Mouse (Mus musculus): ENCODE data around the gene Tpcn1. TPM values are rescaled to one million over a fixed set of nuclear protein-coding genes. Genes with fewer than 3 reads are reported as not detected.

The Tpcn1 gene
- polyA plus RNA-seq, 1 experiment from 2014 or later = 30.6 TPM

DNA sequence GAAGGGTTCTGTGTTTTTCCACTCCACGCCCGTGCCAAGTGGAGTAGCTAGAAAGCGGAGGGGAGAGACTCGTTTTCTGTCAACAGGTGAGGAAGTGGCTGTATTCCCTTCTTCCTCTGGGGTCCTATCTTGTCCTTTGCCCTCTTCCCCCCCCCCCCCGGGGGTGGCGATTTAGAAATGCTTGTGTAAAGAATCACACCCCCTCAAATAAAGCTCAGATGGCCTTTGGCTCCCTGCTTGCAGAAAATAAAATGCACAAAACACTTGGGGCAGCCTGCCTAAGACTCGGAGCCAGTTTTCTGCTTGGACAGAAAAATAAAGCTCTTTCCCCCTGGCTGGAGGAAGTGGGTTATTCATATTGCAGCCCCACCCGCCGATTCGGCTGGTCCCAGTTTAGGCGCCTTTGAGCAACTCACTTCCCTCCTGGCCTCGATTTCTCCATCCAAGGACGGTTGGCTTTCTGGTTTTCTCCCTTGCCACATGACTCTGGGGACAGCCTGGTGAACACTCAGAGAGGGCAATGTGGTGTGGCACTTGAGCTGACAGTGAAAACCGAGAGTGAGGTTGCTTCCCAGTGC lies 76.7 kb downstream of the Tpcn1 start:
- peak overlapping the region; percentile 62 for H3K4me3 ChIP-seq (ENCODE audit: low read length)
- H3K9ac ChIP-seq (replicated peaks; ENCODE audit: low read length) = peak overlapping the region; percentile 64; the same call in 1 of the 2 replicates
- H3K4me2 ChIP-seq (replicated peaks; ENCODE audit: low read depth, low read length) = peak overlapping the region; percentile 72
- no peaks in the 10 kb centered on the region for H3K36me3 ChIP-seq (ENCODE audit: insufficient read depth, low read length)
- 27% methylated on average over 14 of the region's 14 CpGs for WGBS
- peaks cover 44% of the 10 kb centered on the region for H3K4me1 ChIP-seq (ENCODE audit: insufficient read depth, low read length)
- no peaks in the 10 kb centered on the region for H3K27me3 ChIP-seq (ENCODE audit: insufficient read depth, low read length)
- peaks cover 2% of the 10 kb centered on the region; the same call in 1 of the 2 replicates for H3K9me3 ChIP-seq (ENCODE audit: low read length)
- no peak for ATAC-seq (ENCODE audit: low FRiP score, low TSS enrichment)
- H3K27ac ChIP-seq (ENCODE audit: low read length) = no peak overlapping the region

DNA sequence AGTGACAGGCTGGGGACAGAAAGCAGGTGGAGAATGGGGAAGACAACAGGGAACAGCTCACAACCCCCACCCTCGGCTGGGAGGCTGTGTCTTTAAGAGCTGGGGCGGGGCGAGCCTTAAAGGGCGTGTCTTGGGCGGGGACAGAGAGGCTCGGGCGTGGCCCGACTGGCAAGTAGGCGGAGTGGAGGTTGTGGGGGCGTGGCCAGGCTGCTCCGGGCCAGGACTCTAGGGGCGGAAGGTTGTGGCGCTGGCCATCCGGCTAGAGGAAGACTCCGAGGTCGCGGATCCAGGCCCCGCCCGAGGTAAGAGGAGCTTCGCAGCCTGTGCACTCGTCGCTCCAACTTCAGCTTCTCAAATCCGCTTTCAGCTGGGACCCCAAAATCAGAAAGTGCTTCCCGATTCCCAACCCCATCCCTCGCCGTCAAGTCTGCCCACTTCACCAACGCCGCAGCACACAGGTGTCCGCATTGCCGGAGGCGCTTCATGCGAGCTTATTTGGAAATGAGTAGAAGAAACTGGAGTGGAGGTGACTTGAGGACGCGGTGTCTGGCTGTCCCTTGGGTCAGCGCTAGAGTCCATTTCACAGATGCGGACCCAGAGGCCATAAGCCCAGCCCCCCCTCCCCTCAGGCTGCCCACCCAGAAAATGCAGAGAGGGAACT lies 77.4 kb downstream of the Tpcn1 start, which contains the start of gene Slc8b1:
Slc8b1 (plus strand) TSS at position 187 of the 661 bp plus-strand sequence.
- no peaks in the 10 kb centered on the region for H3K36me3 ChIP-seq (ENCODE audit: insufficient read depth, low read length)
- peaks cover 41% of the 10 kb centered on the region for H3K4me1 ChIP-seq (ENCODE audit: insufficient read depth, low read length)
- peak within 1 kb of the TSS; percentile 62 for H3K4me3 ChIP-seq (ENCODE audit: low read length)
- no peaks in the 10 kb centered on the region for H3K27me3 ChIP-seq (ENCODE audit: insufficient read depth, low read length)
- peaks cover 2% of the 10 kb centered on the region; the same call in 1 of the 2 replicates for H3K9me3 ChIP-seq (ENCODE audit: low read length)
- peak within 1 kb of the TSS; percentile 72 for H3K4me2 ChIP-seq (replicated peaks; ENCODE audit: low read depth, low read length)
- under 1% methylated on average over 36 of the region's 36 CpGs for WGBS
- H3K9ac ChIP-seq (replicated peaks; ENCODE audit: low read length) = peak within 1 kb of the TSS; percentile 64
- peak; percentile 93 for ATAC-seq (ENCODE audit: low FRiP score, low TSS enrichment)
- no peak within 1 kb of the TSS for H3K27ac ChIP-seq (ENCODE audit: low read length)

DNA sequence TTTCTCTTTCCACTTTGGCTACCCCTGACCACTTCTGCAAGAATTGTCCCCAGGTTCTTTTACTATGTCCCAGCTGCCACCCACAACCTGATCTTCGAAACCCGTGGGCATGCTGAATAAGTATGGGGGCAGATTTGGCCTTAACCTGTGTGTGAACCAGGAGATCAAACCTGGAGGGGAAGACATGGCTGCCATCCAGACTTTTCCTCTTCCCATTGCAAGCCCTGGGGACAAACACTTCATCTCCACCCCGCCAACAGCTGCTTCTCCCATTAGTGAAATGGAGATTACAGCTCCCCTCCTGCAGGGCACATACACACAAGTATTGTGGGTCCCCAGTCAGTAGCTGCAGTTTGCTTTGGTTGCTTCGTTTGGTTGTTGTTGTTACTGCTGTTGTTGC lies 81.2 kb downstream of the Tpcn1 start:
- Histone ChIP-seq H3K4me1 (ENCODE audit: insufficient read depth, low read length) (peaks cover 14% of the 10 kb centered on the region), H3K27me3 (ENCODE audit: insufficient read depth, low read length) (no peaks in the 10 kb centered on the region), H3K4me3 (ENCODE audit: low read length) (no peak overlapping the region), H3K9me3 (ENCODE audit: low read length) (peaks cover 2% of the 10 kb centered on the region; the same call in 1 of the 2 replicates), H3K4me2 (replicated peaks; ENCODE audit: low read depth, low read length) (no peak overlapping the region), H3K9ac (replicated peaks; ENCODE audit: low read length) (no peak overlapping the region), H3K27ac (ENCODE audit: low read length) (no peak overlapping the region), H3K36me3 (ENCODE audit: insufficient read depth, low read length) (no peaks in the 10 kb centered on the region)
- WGBS = 57% methylated on average over 4 of the region's 4 CpGs
- ATAC-seq (ENCODE audit: low FRiP score, low TSS enrichment) = no peak

DNA sequence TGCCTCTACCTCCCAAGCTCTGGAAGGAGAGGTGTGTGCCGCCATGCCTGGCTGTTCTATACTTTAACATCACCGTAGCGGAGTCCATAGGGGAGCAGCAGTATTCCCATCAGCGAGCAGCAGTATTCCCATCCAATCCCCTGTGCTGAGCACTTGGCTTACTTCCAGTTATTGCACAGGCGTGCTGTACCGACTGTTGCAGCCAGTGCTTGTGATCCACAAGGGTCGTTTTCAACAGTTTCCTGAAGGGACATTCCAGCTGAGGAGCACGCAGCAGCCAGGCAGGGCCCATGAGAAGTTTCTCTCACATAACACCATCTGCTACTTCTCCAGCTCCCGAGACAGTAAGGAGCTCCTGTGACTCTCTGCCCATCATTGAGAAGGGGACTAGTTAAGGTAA lies 82.0 kb downstream of the Tpcn1 start:
- H3K4me2 ChIP-seq (replicated peaks; ENCODE audit: low read depth, low read length) = no peak overlapping the region
- H3K27ac ChIP-seq (ENCODE audit: low read length) = no peak overlapping the region
- H3K4me1 ChIP-seq (ENCODE audit: insufficient read depth, low read length) = peaks cover 17% of the 10 kb centered on the region
- no peak for ATAC-seq (ENCODE audit: low FRiP score, low TSS enrichment)
- H3K9ac ChIP-seq (replicated peaks; ENCODE audit: low read length) = no peak overlapping the region
- H3K36me3 ChIP-seq (ENCODE audit: insufficient read depth, low read length) = no peaks in the 10 kb centered on the region
- WGBS = 51% methylated on average over 9 of the region's 9 CpGs
- peaks cover 2% of the 10 kb centered on the region; the same call in 1 of the 2 replicates for H3K9me3 ChIP-seq (ENCODE audit: low read length)
- no peak overlapping the region for H3K4me3 ChIP-seq (ENCODE audit: low read length)
- no peaks in the 10 kb centered on the region for H3K27me3 ChIP-seq (ENCODE audit: insufficient read depth, low read length)

DNA sequence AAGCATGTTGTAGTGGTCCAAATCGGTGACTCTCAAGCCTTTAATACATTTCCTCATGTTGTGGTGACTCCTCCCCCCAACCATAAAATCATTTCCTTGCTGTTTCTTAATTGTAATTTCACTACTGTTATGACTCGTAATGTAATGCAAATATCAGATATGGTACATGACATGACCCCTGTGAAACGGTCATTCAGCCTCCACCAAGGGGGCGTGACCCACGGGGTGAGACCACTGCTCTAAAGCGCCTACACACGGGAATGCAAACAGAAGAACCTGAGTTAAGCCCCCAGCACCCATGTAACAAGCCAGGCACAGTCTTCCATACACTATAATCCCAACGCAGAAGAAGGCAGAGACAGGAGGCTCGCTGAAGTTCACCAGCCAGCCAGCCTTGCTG lies 82.7 kb downstream of the Tpcn1 start:
- H3K27me3 ChIP-seq (ENCODE audit: insufficient read depth, low read length) = no peaks in the 10 kb centered on the region
- no peak overlapping the region for H3K27ac ChIP-seq (ENCODE audit: low read length)
- H3K36me3 ChIP-seq (ENCODE audit: insufficient read depth, low read length) = no peaks in the 10 kb centered on the region
- ATAC-seq (ENCODE audit: low FRiP score, low TSS enrichment) = no peak
- 64% methylated on average over 9 of the region's 9 CpGs for WGBS
- no peak overlapping the region for H3K9ac ChIP-seq (replicated peaks; ENCODE audit: low read length)
- peak overlapping the region; percentile 33; the same call in 1 of the 2 replicates for H3K4me2 ChIP-seq (replicated peaks; ENCODE audit: low read depth, low read length)
- peaks cover 2% of the 10 kb centered on the region; the same call in 1 of the 2 replicates for H3K9me3 ChIP-seq (ENCODE audit: low read length)
- H3K4me1 ChIP-seq (ENCODE audit: insufficient read depth, low read length) = peaks cover 15% of the 10 kb centered on the region
- H3K4me3 ChIP-seq (ENCODE audit: low read length) = no peak overlapping the region

DNA sequence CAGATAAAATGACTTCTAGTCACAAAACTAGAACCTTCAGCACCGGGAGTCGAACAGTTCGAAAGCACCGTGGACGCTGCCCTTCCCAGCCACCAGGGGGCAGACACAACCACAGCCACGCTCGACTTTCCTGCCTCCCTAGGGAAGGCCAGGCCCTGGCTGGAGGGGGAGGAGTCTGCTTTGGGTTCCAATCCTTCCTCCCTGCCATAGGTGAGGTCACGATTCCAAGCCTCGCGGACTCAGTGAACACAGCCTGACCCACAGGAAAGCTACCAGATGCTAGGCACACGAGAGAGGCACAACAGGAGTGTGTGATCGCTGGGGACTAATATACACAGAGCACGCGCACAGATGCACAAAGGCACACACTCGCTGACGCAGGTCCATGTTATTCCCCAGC lies 83.1 kb downstream of the Tpcn1 start:
- H3K36me3 ChIP-seq (ENCODE audit: insufficient read depth, low read length) = no peaks in the 10 kb centered on the region
- 19% methylated on average over 16 of the region's 16 CpGs for WGBS
- no peaks in the 10 kb centered on the region for H3K27me3 ChIP-seq (ENCODE audit: insufficient read depth, low read length)
- peak overlapping the region; percentile 33; the same call in 1 of the 2 replicates for H3K4me2 ChIP-seq (replicated peaks; ENCODE audit: low read depth, low read length)
- peak; percentile 29 for ATAC-seq (ENCODE audit: low FRiP score, low TSS enrichment)
- peaks cover 2% of the 10 kb centered on the region; the same call in 1 of the 2 replicates for H3K9me3 ChIP-seq (ENCODE audit: low read length)
- no peak overlapping the region for H3K27ac ChIP-seq (ENCODE audit: low read length)
- H3K4me1 ChIP-seq (ENCODE audit: insufficient read depth, low read length) = peaks cover 15% of the 10 kb centered on the region
- no peak overlapping the region for H3K4me3 ChIP-seq (ENCODE audit: low read length)
- no peak overlapping the region; the same call in 1 of the 2 replicates for H3K9ac ChIP-seq (replicated peaks; ENCODE audit: low read length)

DNA sequence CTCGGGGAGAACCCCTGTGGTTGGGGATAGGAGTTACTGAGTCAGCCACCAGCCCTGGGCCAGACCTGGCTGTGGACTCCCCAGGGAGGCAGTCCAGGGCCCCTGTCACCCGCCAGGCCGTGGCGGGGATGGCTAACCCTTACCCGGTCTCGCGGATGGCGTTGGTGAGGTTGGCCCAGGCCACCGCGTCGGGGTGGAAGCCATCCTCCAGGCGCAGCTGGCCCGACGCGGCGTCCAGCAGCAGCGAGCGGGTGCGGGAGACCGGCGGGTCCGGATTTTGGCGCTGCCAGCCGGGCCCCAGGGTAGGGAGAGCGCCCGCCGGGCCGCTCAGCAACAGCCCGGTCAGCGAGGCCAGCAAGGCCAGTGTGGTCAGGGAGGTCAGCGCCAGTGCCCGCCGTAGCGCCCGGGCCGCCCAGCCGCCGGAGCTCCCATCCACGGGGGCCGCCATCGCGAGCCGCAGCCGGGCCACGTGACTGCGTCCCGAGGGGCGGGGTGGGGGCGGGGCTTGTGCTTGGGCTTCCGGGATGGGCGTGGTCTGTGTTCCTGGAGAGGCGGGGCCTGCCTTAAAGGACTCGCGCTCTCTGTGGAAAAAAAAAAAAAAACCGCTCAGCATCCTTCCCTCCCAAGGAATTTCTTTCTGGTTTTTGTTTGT lies 85.2 kb downstream of the Tpcn1 start, which contains the start of gene Plbd2:
Plbd2 (minus strand) TSS at position 482 of the 652 bp plus-strand sequence.
- 0% methylated on average over 54 of the region's 55 CpGs for WGBS
- peak; percentile 76 for ATAC-seq (ENCODE audit: low FRiP score, low TSS enrichment)
- Histone ChIP-seq H3K9ac (replicated peaks; ENCODE audit: low read length) (peak within 1 kb of the TSS; percentile 87), H3K9me3 (ENCODE audit: low read length) (no peaks in the 10 kb centered on the region), H3K4me2 (replicated peaks; ENCODE audit: low read depth, low read length) (peak within 1 kb of the TSS; percentile 92), H3K4me3 (ENCODE audit: low read length) (peak within 1 kb of the TSS; percentile 79), H3K4me1 (ENCODE audit: insufficient read depth, low read length) (peaks cover 15% of the 10 kb centered on the region), H3K36me3 (ENCODE audit: insufficient read depth, low read length) (no peaks in the 10 kb centered on the region), H3K27ac (ENCODE audit: low read length) (no peak within 1 kb of the TSS), H3K27me3 (ENCODE audit: insufficient read depth, low read length) (no peaks in the 10 kb centered on the region)

DNA sequence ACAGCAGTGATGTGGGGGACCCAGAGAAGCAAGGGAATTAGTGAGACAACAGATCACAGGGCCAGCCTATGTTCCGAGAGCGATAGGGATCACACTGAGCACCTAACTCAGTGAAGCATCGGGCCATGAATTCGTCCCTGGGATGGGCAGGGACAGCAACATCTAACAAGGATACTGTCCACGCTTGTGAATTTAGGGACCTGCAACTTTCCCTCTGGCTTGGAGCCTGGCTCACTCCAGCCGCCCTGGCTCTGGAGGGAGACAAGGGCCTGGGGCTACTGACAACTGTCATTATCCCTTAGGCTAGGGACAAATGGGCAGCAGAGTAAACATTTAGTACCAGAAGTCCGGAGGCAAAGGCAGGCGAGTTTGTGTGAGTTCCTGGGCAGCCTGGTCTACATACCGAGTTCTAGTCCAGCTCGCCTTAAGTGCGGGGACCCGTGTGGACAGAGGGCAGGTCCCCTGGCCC lies 85.8 kb downstream of the Tpcn1 start:
- H3K27ac ChIP-seq (ENCODE audit: low read length) = no peak overlapping the region
- WGBS = 4% methylated on average over 12 of the region's 12 CpGs
- ATAC-seq (ENCODE audit: low FRiP score, low TSS enrichment) = no peak

DNA sequence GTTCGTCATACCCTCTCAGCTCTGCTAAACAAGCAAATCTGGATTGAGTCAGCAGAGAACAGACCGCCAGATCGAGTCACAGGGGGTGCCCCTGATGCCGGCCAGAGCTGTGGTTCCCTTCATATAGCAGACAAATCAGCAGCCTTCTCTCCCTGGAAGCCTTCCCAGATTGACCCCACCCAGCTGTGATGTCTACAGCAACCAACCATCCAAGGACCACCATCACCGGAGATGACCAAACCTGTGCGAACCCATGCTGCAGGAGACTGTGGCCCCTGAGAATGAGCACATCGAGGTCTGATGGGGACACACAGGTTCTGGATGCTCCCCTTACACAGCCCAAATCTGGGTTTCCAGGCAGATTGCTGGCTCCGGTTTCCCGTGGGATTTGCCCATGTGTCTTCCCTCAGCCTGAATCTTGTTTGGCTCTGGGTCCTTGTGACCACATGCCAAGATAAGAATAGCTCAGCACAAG lies 86.3 kb downstream of the Tpcn1 start:
- Histone ChIP-seq H3K9me3 (ENCODE audit: low read length) (no peaks in the 10 kb centered on the region), H3K27me3 (ENCODE audit: insufficient read depth, low read length) (no peaks in the 10 kb centered on the region), H3K4me3 (ENCODE audit: low read length) (peak overlapping the region; percentile 79), H3K4me2 (replicated peaks; ENCODE audit: low read depth, low read length) (peak overlapping the region; percentile 92), H3K9ac (replicated peaks; ENCODE audit: low read length) (peak overlapping the region; percentile 87), H3K27ac (ENCODE audit: low read length) (no peak overlapping the region), H3K36me3 (ENCODE audit: insufficient read depth, low read length) (no peaks in the 10 kb centered on the region), H3K4me1 (ENCODE audit: insufficient read depth, low read length) (peaks cover 15% of the 10 kb centered on the region)
- whole genome bisulfite sequencing = 64% methylated on average over 9 of the region's 9 CpGs
- ATAC-seq (ENCODE audit: low FRiP score, low TSS enrichment) = no peak

More for the DNA sequence above, 85.8 kb downstream of the Tpcn1 start:
- Histone ChIP-seq H3K27me3 (ENCODE audit: insufficient read depth, low read length) (no peaks in the 10 kb centered on the region), H3K4me1 (ENCODE audit: insufficient read depth, low read length) (peaks cover 15% of the 10 kb centered on the region), H3K9ac (replicated peaks; ENCODE audit: low read length) (peak overlapping the region; percentile 87), H3K9me3 (ENCODE audit: low read length) (no peaks in the 10 kb centered on the region), H3K36me3 (ENCODE audit: insufficient read depth, low read length) (no peaks in the 10 kb centered on the region), H3K4me3 (ENCODE audit: low read length) (peak overlapping the region; percentile 79), H3K4me2 (replicated peaks; ENCODE audit: low read depth, low read length) (peak overlapping the region; percentile 92)

Measured in kidney, embryonic 16.5 days (tissue).